Mouse (Mus musculus): ENCODE data around the gene Prkacb. TPM values are rescaled to one million over a fixed set of nuclear protein-coding genes. Genes with fewer than 3 reads are reported as not detected.

Prkacb gene
- polyA plus RNA-seq, 1 experiment from 2014 or later: 74.8 TPM

DNA sequence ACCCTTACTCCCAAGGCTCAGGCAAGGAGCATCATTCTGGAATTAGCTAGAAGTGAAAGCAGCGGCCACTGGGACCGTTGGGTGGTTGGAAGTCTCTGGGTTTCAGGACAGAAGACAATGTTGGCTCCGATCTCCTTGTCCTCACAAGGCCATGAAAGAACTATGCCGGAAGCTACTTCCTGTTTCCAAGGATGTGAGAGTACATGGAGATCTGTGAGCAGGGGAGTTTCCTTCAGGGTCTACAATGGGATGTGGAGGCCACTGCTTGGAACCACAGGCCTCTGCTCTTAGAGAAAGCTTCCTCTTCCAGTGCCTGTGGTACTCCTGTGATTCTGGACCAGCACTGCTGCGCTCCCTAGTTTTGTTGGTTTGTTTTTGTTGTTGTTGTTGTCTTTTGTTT, 33.4 kb upstream of the Prkacb start:
- DNase-seq: no peak

GRCm38 (mm10) chr3:146843470-146843869, 30.7 kb upstream of the Prkacb start:
- Histone ChIP-seq H3K27ac (ENCODE audit: low read depth) (no peak overlapping the region), H3K4me3 (ENCODE audit: low read depth, low read length) (no peak overlapping the region), H3K9me3 (ENCODE audit: low read depth, low read length) (no peaks in the 10 kb centered on the region), H3K9ac (no peak overlapping the region), H3K27me3 (ENCODE audit: insufficient read depth, low read length) (no peaks in the 10 kb centered on the region), H3K36me3 (ENCODE audit: insufficient read depth) (no peaks in the 10 kb centered on the region), H3K4me2 (no peak overlapping the region), H3K4me1 (ENCODE audit: insufficient read depth) (no peaks in the 10 kb centered on the region)
- WGBS: 72% methylated on average over 6 of the region's 6 CpGs
- no peak for TF ChIP-seq CTCF (IDR thresholded peaks at IDR 0.05; ENCODE audit: low read depth)
- ATAC-seq (ENCODE audit: insufficient read depth) (no peak), DNase-seq (no peak)

More for the DNA sequence above, 33.4 kb upstream of the Prkacb start:
- Histone ChIP-seq H3K27me3 (ENCODE audit: insufficient read depth, low read length) (no peaks in the 10 kb centered on the region), H3K4me2 (no peak overlapping the region), H3K9ac (no peak overlapping the region), H3K4me3 (ENCODE audit: low read depth, low read length) (no peak overlapping the region), H3K36me3 (ENCODE audit: insufficient read depth) (no peaks in the 10 kb centered on the region), H3K27ac (ENCODE audit: low read depth) (no peak overlapping the region), H3K4me1 (ENCODE audit: insufficient read depth) (no peaks in the 10 kb centered on the region), H3K9me3 (ENCODE audit: low read depth, low read length) (no peaks in the 10 kb centered on the region)
- WGBS: 85% methylated on average over 5 of the region's 5 CpGs
- TF ChIP-seq CTCF (IDR thresholded peaks at IDR 0.05; ENCODE audit: low read depth): no peak
- ATAC-seq (ENCODE audit: insufficient read depth): no peak

DNA sequence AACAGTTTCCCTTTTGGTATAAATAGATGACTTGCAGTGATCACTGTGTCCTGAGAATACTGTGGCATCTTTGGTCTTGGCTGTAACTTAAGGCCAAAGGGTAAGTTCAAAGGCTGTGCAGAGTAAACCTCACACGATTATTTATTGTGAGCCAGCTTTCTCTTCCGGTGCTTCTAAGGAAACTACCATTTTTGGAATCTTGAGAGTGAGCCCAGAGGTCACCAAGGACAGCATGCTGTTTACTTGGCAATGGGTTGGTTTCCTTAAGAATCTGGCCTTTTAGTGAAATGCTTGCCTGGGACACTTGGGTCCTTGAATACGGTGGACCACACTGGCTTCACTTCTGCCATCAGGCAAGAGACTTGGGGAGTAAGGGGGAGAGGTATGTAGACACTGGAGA, 30.0 kb upstream of the Prkacb start:
- no peak for TF ChIP-seq CTCF (IDR thresholded peaks at IDR 0.05; ENCODE audit: low read depth)
- no peaks in the 10 kb centered on the region for H3K4me1 ChIP-seq (ENCODE audit: insufficient read depth)
- 15% methylated on average over 3 of the region's 3 CpGs for WGBS
- no peaks in the 10 kb centered on the region for H3K36me3 ChIP-seq (ENCODE audit: insufficient read depth)
- no peaks in the 10 kb centered on the region for H3K27me3 ChIP-seq (ENCODE audit: insufficient read depth, low read length)
- H3K27ac ChIP-seq (ENCODE audit: low read depth): no peak overlapping the region
- peak; percentile 47 for DNase-seq
- ATAC-seq (ENCODE audit: insufficient read depth): no peak
- no peak overlapping the region for H3K4me2 ChIP-seq
- H3K4me3 ChIP-seq (ENCODE audit: low read depth, low read length): no peak overlapping the region
- no peaks in the 10 kb centered on the region for H3K9me3 ChIP-seq (ENCODE audit: low read depth, low read length)
- no peak overlapping the region for H3K9ac ChIP-seq

DNA sequence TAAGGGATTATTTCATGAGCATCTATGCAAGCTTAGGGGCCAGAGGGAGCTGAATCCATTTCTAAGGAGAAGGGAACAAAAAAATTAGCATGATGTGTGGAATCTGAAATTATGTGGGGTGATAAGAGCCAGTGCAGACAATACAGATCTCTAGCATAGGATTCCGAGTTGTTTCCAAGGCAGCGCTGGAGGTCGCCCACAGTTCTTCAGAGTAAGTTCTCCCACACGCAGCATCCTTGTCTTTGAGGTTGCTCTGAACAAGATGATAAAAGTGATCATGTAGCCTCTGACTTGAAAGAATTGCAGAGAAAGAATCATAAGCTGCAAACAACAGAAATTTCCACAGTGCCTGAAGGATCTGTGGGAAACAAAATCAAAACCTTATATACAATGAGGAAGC, 7.9 kb upstream of the Prkacb start:
- TF ChIP-seq CTCF (IDR thresholded peaks at IDR 0.05; ENCODE audit: low read depth): no peak
- no peak for DNase-seq
- H3K4me1 ChIP-seq (ENCODE audit: insufficient read depth): no peaks in the 10 kb centered on the region
- no peak overlapping the region for H3K4me2 ChIP-seq
- H3K27me3 ChIP-seq (ENCODE audit: insufficient read depth, low read length): no peaks in the 10 kb centered on the region
- ATAC-seq (ENCODE audit: insufficient read depth): no peak
- 84% methylated on average over 4 of the region's 4 CpGs for WGBS
- no peaks in the 10 kb centered on the region for H3K9me3 ChIP-seq (ENCODE audit: low read depth, low read length)
- H3K27ac ChIP-seq (ENCODE audit: low read depth): no peak overlapping the region
- H3K4me3 ChIP-seq (ENCODE audit: low read depth, low read length): no peak overlapping the region
- no peaks in the 10 kb centered on the region for H3K36me3 ChIP-seq (ENCODE audit: insufficient read depth)
- H3K9ac ChIP-seq: no peak overlapping the region

GRCm38 (mm10) chr3:146813624-146814023, 834 bp upstream of the Prkacb start:
- peak; percentile 11 for DNase-seq
- no peak for TF ChIP-seq CTCF (IDR thresholded peaks at IDR 0.05; ENCODE audit: low read depth)
- no peak for ATAC-seq (ENCODE audit: insufficient read depth)
- Histone ChIP-seq H3K9me3 (ENCODE audit: low read depth, low read length) (no peaks in the 10 kb centered on the region), H3K27me3 (ENCODE audit: insufficient read depth, low read length) (no peaks in the 10 kb centered on the region), H3K36me3 (ENCODE audit: insufficient read depth) (no peaks in the 10 kb centered on the region), H3K4me3 (ENCODE audit: low read depth, low read length) (peak overlapping the region; percentile 92), H3K9ac (peak overlapping the region; percentile 95), H3K27ac (ENCODE audit: low read depth) (peak overlapping the region; percentile 95), H3K4me2 (peak overlapping the region; percentile 83), H3K4me1 (ENCODE audit: insufficient read depth) (no peaks in the 10 kb centered on the region; the same call in 1 of the 2 replicates)
- 43% methylated on average over 7 of the region's 7 CpGs for WGBS

DNA sequence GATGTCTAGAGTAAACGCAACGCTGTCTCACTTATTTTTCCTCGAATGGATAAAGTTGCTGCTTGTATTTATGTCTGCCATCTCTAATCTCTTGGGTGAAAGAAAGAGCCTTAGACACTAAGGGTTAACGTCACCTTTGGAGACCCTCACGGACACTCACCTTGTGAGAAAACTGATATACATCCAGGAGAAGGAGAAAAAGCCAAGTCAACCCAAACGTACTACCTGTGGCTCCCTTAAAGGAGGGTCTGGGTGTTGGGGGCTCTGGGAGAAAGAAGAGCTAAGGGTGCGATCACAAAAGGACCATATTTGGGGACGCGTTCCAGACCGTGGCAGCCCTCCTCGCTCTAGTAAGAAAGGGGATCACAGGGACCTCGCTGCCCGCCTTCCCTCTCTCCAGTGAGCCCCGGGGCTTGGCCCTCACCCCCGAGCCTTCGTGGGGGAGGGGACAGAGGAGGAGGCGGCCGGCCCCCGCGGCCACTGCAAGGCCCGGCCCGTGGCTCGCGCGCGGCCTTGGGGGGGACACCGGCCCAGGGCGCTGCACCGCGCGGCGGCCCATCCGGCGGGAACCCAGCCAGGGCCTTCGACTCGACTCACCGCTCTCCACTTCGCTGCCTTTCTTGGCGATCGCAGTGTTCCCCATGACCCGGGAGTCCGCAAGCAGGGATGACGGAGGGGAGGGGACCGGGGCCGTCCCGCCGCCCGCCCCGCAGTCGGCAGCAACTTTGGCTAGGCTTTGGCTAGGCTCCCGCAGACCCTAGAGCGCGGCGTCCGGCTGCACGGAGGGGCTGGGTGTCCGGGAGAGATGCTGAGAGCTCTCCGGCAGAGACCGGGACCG, 530 bp downstream of the Prkacb start:
- H3K27ac ChIP-seq (ENCODE audit: low read depth): peak overlapping the region; percentile 95
- DNase-seq (peak; percentile 64), ATAC-seq (ENCODE audit: insufficient read depth) (peak; percentile 80)
- H3K4me2 ChIP-seq: peak overlapping the region; percentile 83
- H3K27me3 ChIP-seq (ENCODE audit: insufficient read depth, low read length): no peaks in the 10 kb centered on the region
- no peaks in the 10 kb centered on the region; the same call in 1 of the 2 replicates for H3K4me1 ChIP-seq (ENCODE audit: insufficient read depth)
- no peaks in the 10 kb centered on the region for H3K36me3 ChIP-seq (ENCODE audit: insufficient read depth)
- peak overlapping the region; percentile 95 for H3K9ac ChIP-seq
- no peak for TF ChIP-seq CTCF (IDR thresholded peaks at IDR 0.05; ENCODE audit: low read depth)
- H3K9me3 ChIP-seq (ENCODE audit: low read depth, low read length): no peaks in the 10 kb centered on the region
- H3K4me3 ChIP-seq (ENCODE audit: low read depth, low read length): peak overlapping the region; percentile 92
- under 1% methylated on average over 52 of the region's 60 CpGs for WGBS

DNA sequence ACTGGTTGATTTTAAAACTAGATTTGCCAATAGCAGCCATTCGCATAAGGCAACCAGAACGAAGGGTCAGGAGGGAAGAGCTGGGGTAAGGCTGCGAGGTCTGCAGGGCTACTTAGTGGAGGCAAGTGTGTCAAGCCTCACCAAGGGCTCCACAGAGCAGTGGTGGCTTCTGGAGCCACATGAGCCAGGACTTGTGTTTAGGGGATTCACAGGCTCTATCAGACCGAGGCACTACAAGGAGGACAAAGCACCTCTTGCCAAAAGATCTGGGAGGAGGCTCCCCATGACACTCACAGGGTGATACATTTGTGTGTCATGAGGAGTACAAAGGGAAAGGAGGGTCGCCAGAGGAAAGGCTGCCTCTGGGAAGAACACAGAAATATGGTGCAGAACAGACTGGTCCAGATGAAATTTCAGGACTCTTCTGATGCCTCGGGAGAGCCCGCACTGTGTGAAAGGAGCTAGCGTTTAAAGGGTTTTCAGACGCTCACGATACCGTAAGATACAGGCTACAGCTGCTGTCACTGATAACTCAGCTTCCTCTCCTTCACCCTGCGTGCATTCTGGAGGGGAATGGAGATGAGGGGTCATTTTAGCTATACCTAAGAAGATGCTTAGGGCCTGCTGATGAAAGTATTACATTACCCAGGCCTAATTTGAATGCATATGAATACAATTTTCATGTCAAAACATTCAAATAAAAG, 19.1 kb downstream of the Prkacb start:
- Histone ChIP-seq H3K4me1 (ENCODE audit: insufficient read depth) (no peaks in the 10 kb centered on the region), H3K27ac (ENCODE audit: low read depth) (no peak overlapping the region), H3K36me3 (ENCODE audit: insufficient read depth) (0 out of 2 replicates have a peak, but pooled peaks cover 2% of the 10 kb centered on the region), H3K4me3 (ENCODE audit: low read depth, low read length) (no peak overlapping the region), H3K9me3 (ENCODE audit: low read depth, low read length) (no peaks in the 10 kb centered on the region), H3K27me3 (ENCODE audit: insufficient read depth, low read length) (no peaks in the 10 kb centered on the region), H3K4me2 (no peak overlapping the region), H3K9ac (no peak overlapping the region)
- no peak for TF ChIP-seq CTCF (IDR thresholded peaks at IDR 0.05; ENCODE audit: low read depth)
- ATAC-seq (ENCODE audit: insufficient read depth) (no peak), DNase-seq (no peak)
- 73% methylated on average over 12 of the region's 12 CpGs for WGBS

All from lung, embryonic 14.5 days (tissue).